ENCODE assay signal across 8 mouse cellular contexts in the genomic region with DNA sequence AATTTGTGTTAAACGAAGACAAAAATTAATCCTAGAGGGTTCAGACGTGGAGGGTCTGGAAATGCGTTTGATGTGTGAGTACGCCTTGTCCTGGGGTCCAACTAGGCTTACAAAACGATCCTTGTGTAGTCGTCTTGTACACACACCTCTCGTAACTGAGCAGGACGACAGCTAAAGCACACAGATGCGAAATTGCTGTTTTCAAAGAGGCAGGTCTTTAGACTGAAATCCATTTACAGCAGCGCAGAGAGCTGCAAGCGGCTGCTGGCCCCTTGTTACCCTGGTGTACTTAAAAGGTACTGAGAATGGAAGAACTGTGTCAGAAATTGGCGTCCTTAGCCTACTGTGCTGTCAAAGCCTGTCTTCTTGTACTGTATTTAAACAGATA. TPM values are rescaled to one million over a fixed set of nuclear protein-coding genes. Genes with fewer than 3 reads are reported as not detected.
DNase-seq lines count a peak whose midpoint lies in the region; ATAC-seq and TF ChIP-seq lines count a peak whose summit lies in the region.

No protein-coding gene starts in this region.

- no peaks in the 10 kb centered on the region for H3K36me3 ChIP-seq in lung, postnatal 0 days (ENCODE audit: insufficient read depth, low read length)
- H3K36me3 ChIP-seq in hindbrain, embryonic 15.5 days = no peaks in the 10 kb centered on the region
- no peaks in the 10 kb centered on the region for H3K36me3 ChIP-seq in midbrain, embryonic 12.5 days

- peaks cover 12% of the 10 kb centered on the region; the same call in 1 of the 2 replicates for H3K4me1 ChIP-seq in lung, postnatal 0 days (ENCODE audit: insufficient read depth, low read depth, low read length)
- peaks cover 23% of the 10 kb centered on the region for H3K4me1 ChIP-seq in bone marrow macrophage, adult 2 months (ENCODE audit: control insufficient read depth, insufficient read depth, low read length)
- peaks cover 68% of the 10 kb centered on the region for H3K4me1 ChIP-seq in hindbrain, embryonic 15.5 days (replicated peaks)
- H3K4me1 ChIP-seq in midbrain, embryonic 12.5 days = peaks cover 38% of the 10 kb centered on the region

- H3K4me3 ChIP-seq in lung, postnatal 0 days (ENCODE audit: low read depth, low read length) = peak overlapping the region; percentile 80
- H3K4me3 ChIP-seq in bone marrow macrophage, adult 2 months (ENCODE audit: insufficient read depth, low read length) = peak overlapping the region; percentile 81
- H3K4me3 ChIP-seq in hindbrain, embryonic 15.5 days = peak overlapping the region; percentile 83
- peak overlapping the region; percentile 91 for H3K4me3 ChIP-seq in midbrain, embryonic 12.5 days

- H3K27ac ChIP-seq in lung, postnatal 0 days (ENCODE audit: low read length) = peak overlapping the region; percentile 66
- no peak overlapping the region for H3K27ac ChIP-seq in bone marrow macrophage, adult 2 months (ENCODE audit: insufficient read depth, low read depth, low read length)
- peak overlapping the region; percentile 95 for H3K27ac ChIP-seq in hindbrain, embryonic 15.5 days (replicated peaks)
- peak overlapping the region; percentile 84 for H3K27ac ChIP-seq in midbrain, embryonic 12.5 days (replicated peaks)

- WGBS in lung, postnatal 0 days = 1% methylated on average over 12 of the region's 12 CpGs
- under 1% methylated on average over 12 of the region's 12 CpGs for WGBS in hindbrain, embryonic 15.5 days
- under 1% methylated on average over 12 of the region's 12 CpGs for WGBS in midbrain, embryonic 12.5 days

- TF ChIP-seq POLR2A in bone marrow macrophage, adult 2 months (IDR thresholded peaks at IDR 0.05; ENCODE audit: borderline replicate concordance, low read depth, low read length) = no peak

- H3K9ac ChIP-seq in lung, postnatal 0 days (replicated peaks; ENCODE audit: low read depth) = peak overlapping the region; percentile 88
- H3K9ac ChIP-seq in hindbrain, embryonic 15.5 days = peak overlapping the region; percentile 90
- peak overlapping the region; percentile 90 for H3K9ac ChIP-seq in midbrain, embryonic 12.5 days (replicated peaks)

- H3K9me3 ChIP-seq in lung, postnatal 0 days (ENCODE audit: low read length) = no peaks in the 10 kb centered on the region
- no peaks in the 10 kb centered on the region for H3K9me3 ChIP-seq in hindbrain, embryonic 15.5 days
- no peaks in the 10 kb centered on the region for H3K9me3 ChIP-seq in midbrain, embryonic 12.5 days

- no peak for TF ChIP-seq EP300 in lung, postnatal 0 days (IDR thresholded peaks at IDR 0.05)

- peak; percentile 13 for ATAC-seq in lung, postnatal 0 days
- ATAC-seq in hindbrain, embryonic 15.5 days (ENCODE audit: low FRiP score, low read depth) = peak; percentile 35
- no peak for ATAC-seq in midbrain, embryonic 12.5 days (ENCODE audit: low FRiP score, low read depth)

- H3K27me3 ChIP-seq in lung, postnatal 0 days (replicated peaks; ENCODE audit: insufficient read depth, low read length) = 0 out of 2 replicates have a peak, but pooled peaks cover 5% of the 10 kb centered on the region
- H3K27me3 ChIP-seq in hindbrain, embryonic 15.5 days = peaks cover 15% of the 10 kb centered on the region
- H3K27me3 ChIP-seq in midbrain, embryonic 12.5 days = peaks cover 24% of the 10 kb centered on the region

- peak; percentile 54 for DNase-seq in lung, postnatal 0 days (ENCODE audit: low spot score)
- no peak for DNase-seq in lung, postnatal 4 days
- DNase-seq in layer of hippocampus, adult 8-10 months (ENCODE audit: low spot score in 2 of 2) = no peak
- DNase-seq in thymus, postnatal 25 days = no peak
- no peak for DNase-seq in adrenal gland, postnatal 14 days

- TF ChIP-seq CTCF in lung, postnatal 0 days (IDR thresholded peaks at IDR 0.05) = peak; percentile 32
- TF ChIP-seq CTCF in bone marrow macrophage, adult 2 months (IDR thresholded peaks at IDR 0.05; ENCODE audit: low read depth, low read length) = no peak

- peak overlapping the region; percentile 73 for H3K4me2 ChIP-seq in lung, postnatal 0 days (replicated peaks; ENCODE audit: low read depth, low read length)
- peak overlapping the region; percentile 65 for H3K4me2 ChIP-seq in hindbrain, embryonic 15.5 days
- peak overlapping the region; percentile 85 for H3K4me2 ChIP-seq in midbrain, embryonic 12.5 days (replicated peaks)

RNA-seq across cellular contexts. Expression of gene Dctn1, which starts 0.5 kb away (rescaled TPM):
- 55.3 and 63.7 TPM in 2 replicates for polyA plus RNA-seq in lung, postnatal 0 days (2015; fragmentation: Nextera tagmentation; extraction: Ambion mirVana)
- polyA plus RNA-seq in bone marrow macrophage, adult 2 months (2012; ENCODE audit: insufficient read depth, insufficient read length, missing spikeins) = 87.2 and 98.2 TPM in 2 replicates
- 148 and 160 TPM in 2 replicates for polyA plus RNA-seq in hindbrain, embryonic 15.5 days (2015; fragmentation: Nextera tagmentation; extraction: Ambion mirVana)
- polyA plus RNA-seq in midbrain, embryonic 12.5 days (2016; fragmentation: Nextera tagmentation; extraction: Ambion mirVana) = 148 and 156 TPM in 2 replicates
- total RNA-seq in layer of hippocampus, adult 8-10 months (2022) = 100 to 1,000 TPM; 363 to 385 (median 379) TPM
- 102 and 126 TPM in 2 replicates for total RNA-seq in adrenal gland, postnatal 14 days (2021)

RNA-seq across cellular contexts. Expression of gene 1700003E16Rik, which starts 10.0 kb away (rescaled TPM):
- 6.1 and 9.8 TPM in 2 replicates for polyA plus RNA-seq in lung, postnatal 0 days (2015; fragmentation: Nextera tagmentation; extraction: Ambion mirVana)
- not detected in 2 replicates for polyA plus RNA-seq in bone marrow macrophage, adult 2 months (2012; ENCODE audit: insufficient read depth, insufficient read length, missing spikeins)
- 9.7 and 9.8 TPM in 2 replicates for polyA plus RNA-seq in hindbrain, embryonic 15.5 days (2015; fragmentation: Nextera tagmentation; extraction: Ambion mirVana)
- 2.6 and 2.7 TPM in 2 replicates for polyA plus RNA-seq in midbrain, embryonic 12.5 days (2016; fragmentation: Nextera tagmentation; extraction: Ambion mirVana)
- 10 to 100 TPM; 21.2 to 23.8 (median 22.7) TPM for total RNA-seq in layer of hippocampus, adult 8-10 months (2022)
- total RNA-seq in adrenal gland, postnatal 14 days (2021) = 0.33 and 0.34 TPM in 2 replicates

RNA-seq across cellular contexts. Expression of gene Wdr54, which starts 10.0 kb away (rescaled TPM):
- polyA plus RNA-seq in lung, postnatal 0 days (2015; fragmentation: Nextera tagmentation; extraction: Ambion mirVana) = 3.1 and 3.3 TPM in 2 replicates
- polyA plus RNA-seq in bone marrow macrophage, adult 2 months (2012; ENCODE audit: insufficient read depth, insufficient read length, missing spikeins) = 1.5 and 3.5 TPM in 2 replicates
- 17.8 and 19.3 TPM in 2 replicates for polyA plus RNA-seq in hindbrain, embryonic 15.5 days (2015; fragmentation: Nextera tagmentation; extraction: Ambion mirVana)
- polyA plus RNA-seq in midbrain, embryonic 12.5 days (2016; fragmentation: Nextera tagmentation; extraction: Ambion mirVana) = 11.2 and 13.3 TPM in 2 replicates
- total RNA-seq in layer of hippocampus, adult 8-10 months (2022) = 10 to 100 TPM; 23.4 to 27.5 (median 26.9) TPM
- total RNA-seq in adrenal gland, postnatal 14 days (2021) = 1.5 and 2.9 TPM in 2 replicates

RNA-seq across cellular contexts. Expression of gene Rtkn, which starts 31.0 kb away (rescaled TPM):
- 51.2 and 63.8 TPM in 2 replicates for polyA plus RNA-seq in lung, postnatal 0 days (2015; fragmentation: Nextera tagmentation; extraction: Ambion mirVana)
- polyA plus RNA-seq in bone marrow macrophage, adult 2 months (2012; ENCODE audit: insufficient read depth, insufficient read length, missing spikeins) = 1.4 and 1.8 TPM in 2 replicates
- polyA plus RNA-seq in hindbrain, embryonic 15.5 days (2015; fragmentation: Nextera tagmentation; extraction: Ambion mirVana) = 14.9 and 17.8 TPM in 2 replicates
- polyA plus RNA-seq in midbrain, embryonic 12.5 days (2016; fragmentation: Nextera tagmentation; extraction: Ambion mirVana) = 31.9 and 39.5 TPM in 2 replicates
- 10 to 100 TPM; 75.6 to 85.0 (median 80.3) TPM for total RNA-seq in layer of hippocampus, adult 8-10 months (2022)
- total RNA-seq in adrenal gland, postnatal 14 days (2021) = 9.1 and 13.6 TPM in 2 replicates

RNA-seq across cellular contexts. Expression of gene Ino80b, which starts 41.0 kb away (rescaled TPM):
- polyA plus RNA-seq in lung, postnatal 0 days (2015; fragmentation: Nextera tagmentation; extraction: Ambion mirVana) = 14.5 and 18.1 TPM in 2 replicates
- polyA plus RNA-seq in bone marrow macrophage, adult 2 months (2012; ENCODE audit: insufficient read depth, insufficient read length, missing spikeins) = 25.1 and 26.8 TPM in 2 replicates
- 13.8 and 16.3 TPM in 2 replicates for polyA plus RNA-seq in hindbrain, embryonic 15.5 days (2015; fragmentation: Nextera tagmentation; extraction: Ambion mirVana)
- 18.4 and 19.4 TPM in 2 replicates for polyA plus RNA-seq in midbrain, embryonic 12.5 days (2016; fragmentation: Nextera tagmentation; extraction: Ambion mirVana)
- total RNA-seq in layer of hippocampus, adult 8-10 months (2022) = 10 to 100 TPM; 20.6 to 29.8 (median 26.7) TPM
- 19.3 and 22.5 TPM in 2 replicates for total RNA-seq in adrenal gland, postnatal 14 days (2021)
